Mouse (Mus musculus) testis, adult 2 months (tissue): ENCODE results near the gene Gpr45.

Experiments used
- CTCF ChIP-seq: fragments of 200-500 bp; IDR thresholded peaks from 2 replicates; pipeline ENCODE4 v1.5.1; 2012; ENCODE audit warnings: low read depth, mild to moderate bottlenecking, inconsistent platforms, low read length, moderate library complexity; ENCODE audit not compliant: control insufficient read depth, insufficient read depth, insufficient replicate concordance
- POLR2A ChIP-seq: fragments of 200-500 bp; IDR thresholded peaks from 2 replicates; pipeline ENCODE4 v1.6.1; 2012; ENCODE audit warnings: low read depth, mild to moderate bottlenecking, inconsistent platforms, low read length, moderate library complexity; ENCODE audit not compliant: control insufficient read depth

GRCm38 (mm10) chr1:42983082-42983771 is 30.6 kb downstream of the Gpr45 start:
- TF ChIP-seq POLR2A (no peak), CTCF (no peak)
